Mouse (Mus musculus): ENCODE data around the gene Smbd1. TPM values are rescaled to one million over a fixed set of nuclear protein-coding genes. Genes with fewer than 3 reads are reported as not detected.

The Smbd1 gene
- polyA plus RNA-seq, 1 experiment: not detected

GRCm38 (mm10) chr16:32853492-32854049 lies 43.3 kb upstream of the Smbd1 start:
- Histone ChIP-seq H3K4me3 (no peak overlapping the region), H3K4me2 (ENCODE audit: low read depth) (peak overlapping the region; percentile 27)

GRCm38 (mm10) chr16:32849042-32849830 lies 39.0 kb upstream of the Smbd1 start:
- no peaks in the 10 kb centered on the region for H3K27me3 ChIP-seq (ENCODE audit: control insufficient read depth, insufficient read depth, insufficient read length)
- H3K4me3 ChIP-seq: no peak overlapping the region
- peaks cover 38% of the 10 kb centered on the region for H3K36me3 ChIP-seq (ENCODE audit: control insufficient read depth, insufficient read depth)
- no peak overlapping the region for H3K4me2 ChIP-seq (ENCODE audit: low read depth)
- peaks cover 5% of the 10 kb centered on the region for H3K79me2 ChIP-seq (ENCODE audit: control insufficient read depth, insufficient read depth)
- TF ChIP-seq MAX (IDR thresholded peaks at IDR 0.05; ENCODE audit: low read depth) (no peak), USF1 (IDR thresholded peaks at IDR 0.05; ENCODE audit: low read depth) (no peak), CEBPB (IDR thresholded peaks at IDR 0.05; ENCODE audit: insufficient read depth, poor library complexity, severe bottlenecking) (no peak), POLR2A (IDR thresholded peaks at IDR 0.05; ENCODE audit: insufficient read length, low read depth) (no peak), E2F4 (IDR thresholded peaks at IDR 0.05; ENCODE audit: insufficient read depth) (no peak), MYOG (IDR thresholded peaks at IDR 0.05; ENCODE audit: control insufficient read depth in 1 of 3, insufficient read depth in 1 of 3, insufficient read length in 2 of 3, low read depth in 2 of 3) (no peak), SRF (IDR thresholded peaks at IDR 0.05; ENCODE audit: control insufficient read depth, insufficient read length, low read depth) (no peak), REST (IDR thresholded peaks at IDR 0.05; ENCODE audit: insufficient read depth, insufficient read length) (no peak), TCF12 (IDR thresholded peaks at IDR 0.05; ENCODE audit: insufficient read depth, poor library complexity, severe bottlenecking) (no peak), POLR2AphosphoS2 (IDR thresholded peaks at IDR 0.05; ENCODE audit: insufficient read length, low read depth) (no peak), MYOD1 (IDR thresholded peaks at IDR 0.05; ENCODE audit: control insufficient read depth in 1 of 3, insufficient read length in 2 of 3, low read depth in 2 of 3) (no peak), TCF3 (IDR thresholded peaks at IDR 0.05; ENCODE audit: insufficient read length, low read depth) (no peak)
- H3ac ChIP-seq (ENCODE audit: control insufficient read depth, insufficient read length): no peak overlapping the region

More at GRCm38 (mm10) chr16:32853492-32854049, 43.3 kb upstream of the Smbd1 start:
- Histone ChIP-seq H3K36me3 (ENCODE audit: control insufficient read depth, insufficient read depth) (peaks cover 10% of the 10 kb centered on the region), H3ac (ENCODE audit: control insufficient read depth, insufficient read length) (no peak overlapping the region), H3K27me3 (ENCODE audit: control insufficient read depth, insufficient read depth, insufficient read length) (no peaks in the 10 kb centered on the region), H3K79me2 (ENCODE audit: control insufficient read depth, insufficient read depth) (peaks cover 25% of the 10 kb centered on the region)
- TF ChIP-seq SRF (IDR thresholded peaks at IDR 0.05; ENCODE audit: control insufficient read depth, insufficient read length, low read depth) (no peak), E2F4 (IDR thresholded peaks at IDR 0.05; ENCODE audit: insufficient read depth) (no peak), TCF3 (IDR thresholded peaks at IDR 0.05; ENCODE audit: insufficient read length, low read depth) (no peak), TCF12 (IDR thresholded peaks at IDR 0.05; ENCODE audit: insufficient read depth, poor library complexity, severe bottlenecking) (no peak), REST (IDR thresholded peaks at IDR 0.05; ENCODE audit: insufficient read depth, insufficient read length) (no peak), MYOD1 (IDR thresholded peaks at IDR 0.05; ENCODE audit: control insufficient read depth in 1 of 3, insufficient read length in 2 of 3, low read depth in 2 of 3) (no peak), POLR2AphosphoS2 (IDR thresholded peaks at IDR 0.05; ENCODE audit: insufficient read length, low read depth) (no peak), MYOG (IDR thresholded peaks at IDR 0.05; ENCODE audit: control insufficient read depth in 1 of 3, insufficient read depth in 1 of 3, insufficient read length in 2 of 3, low read depth in 2 of 3) (no peak), USF1 (IDR thresholded peaks at IDR 0.05; ENCODE audit: low read depth) (no peak), POLR2A (IDR thresholded peaks at IDR 0.05; ENCODE audit: insufficient read length, low read depth) (no peak), MAX (IDR thresholded peaks at IDR 0.05; ENCODE audit: low read depth) (no peak), CEBPB (IDR thresholded peaks at IDR 0.05; ENCODE audit: insufficient read depth, poor library complexity, severe bottlenecking) (no peak)

GRCm38 (mm10) chr16:32847103-32847502 lies 36.8 kb upstream of the Smbd1 start:
- H3K4me2 ChIP-seq (ENCODE audit: low read depth): no peak overlapping the region
- no peaks in the 10 kb centered on the region for H3K27me3 ChIP-seq (ENCODE audit: control insufficient read depth, insufficient read depth, insufficient read length)
- no peak overlapping the region for H3K4me3 ChIP-seq
- peaks cover 5% of the 10 kb centered on the region for H3K79me2 ChIP-seq (ENCODE audit: control insufficient read depth, insufficient read depth)
- peaks cover 38% of the 10 kb centered on the region for H3K36me3 ChIP-seq (ENCODE audit: control insufficient read depth, insufficient read depth)
- no peak overlapping the region for H3ac ChIP-seq (ENCODE audit: control insufficient read depth, insufficient read length)
- TF ChIP-seq MAX (IDR thresholded peaks at IDR 0.05; ENCODE audit: low read depth) (no peak), SRF (IDR thresholded peaks at IDR 0.05; ENCODE audit: control insufficient read depth, insufficient read length, low read depth) (no peak), MYOG (IDR thresholded peaks at IDR 0.05; ENCODE audit: control insufficient read depth in 1 of 3, insufficient read depth in 1 of 3, insufficient read length in 2 of 3, low read depth in 2 of 3) (no peak), POLR2AphosphoS2 (IDR thresholded peaks at IDR 0.05; ENCODE audit: insufficient read length, low read depth) (no peak), TCF12 (IDR thresholded peaks at IDR 0.05; ENCODE audit: insufficient read depth, poor library complexity, severe bottlenecking) (no peak), REST (IDR thresholded peaks at IDR 0.05; ENCODE audit: insufficient read depth, insufficient read length) (no peak)

- Histone ChIP-seq H3K27me3 (ENCODE audit: control insufficient read depth, insufficient read depth, insufficient read length) (no peaks in the 10 kb centered on the region), H3K4me2 (ENCODE audit: low read depth) (no peak overlapping the region), H3K79me2 (ENCODE audit: control insufficient read depth, insufficient read depth) (no peaks in the 10 kb centered on the region), H3ac (ENCODE audit: control insufficient read depth, insufficient read length) (no peak overlapping the region), H3K36me3 (ENCODE audit: control insufficient read depth, insufficient read depth) (peaks cover 19% of the 10 kb centered on the region), H3K4me3 (no peak overlapping the region)
- TF ChIP-seq REST (IDR thresholded peaks at IDR 0.05; ENCODE audit: insufficient read depth, insufficient read length): no peak
- no peak for TF ChIP-seq TCF3 (IDR thresholded peaks at IDR 0.05; ENCODE audit: insufficient read length, low read depth)
- TF ChIP-seq POLR2A (IDR thresholded peaks at IDR 0.05; ENCODE audit: insufficient read length, low read depth): no peak
- TF ChIP-seq SRF (IDR thresholded peaks at IDR 0.05; ENCODE audit: control insufficient read depth, insufficient read length, low read depth): no peak
Observed at GRCm38 (mm10) chr16:32831501-32831900, 21.2 kb upstream of the Smbd1 start.

Data from myocyte (in vitro differentiated cells).